Comparison of ENCODE assay signal across 8 mouse cellular contexts in the genomic region with DNA sequence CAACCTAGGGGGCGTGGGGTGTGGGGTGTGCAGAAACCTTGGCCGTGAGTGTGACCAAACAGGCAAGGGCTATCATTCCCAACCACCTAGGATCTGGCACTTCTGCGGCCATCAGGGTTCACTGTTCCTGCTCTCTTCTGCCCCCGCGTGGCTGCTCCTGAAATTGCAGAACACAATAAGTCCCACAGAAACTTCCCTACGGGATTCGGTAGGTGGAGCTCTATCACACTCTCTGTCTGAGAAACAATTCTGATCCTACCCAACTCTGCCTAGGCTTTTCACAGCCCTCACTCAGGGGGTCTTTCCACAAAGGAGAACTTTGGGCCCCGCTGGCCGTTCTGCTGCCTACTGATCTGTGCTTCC. TPM values are rescaled to one million over a fixed set of nuclear protein-coding genes. Genes with fewer than 3 reads are reported as not detected.
DNase-seq lines count a peak whose midpoint lies in the region; ATAC-seq and TF ChIP-seq lines count a peak whose summit lies in the region.

No protein-coding gene starts in this region.

- H3K9me3 ChIP-seq in neural tube, embryonic 15.5 days (replicated peaks), result no peaks in the 10 kb centered on the region
- no peaks in the 10 kb centered on the region for H3K9me3 ChIP-seq in stomach, postnatal 0 days (ENCODE audit: control insufficient read depth, low read length)

- TF ChIP-seq CTCF in stomach, postnatal 0 days (IDR thresholded peaks at IDR 0.05; ENCODE audit: low read depth), result peak; percentile 94

- no peaks in the 10 kb centered on the region for H3K36me3 ChIP-seq in neural tube, embryonic 15.5 days
- no peaks in the 10 kb centered on the region for H3K36me3 ChIP-seq in stomach, postnatal 0 days (ENCODE audit: control insufficient read depth, insufficient read depth, low read length)

- intact Hi-C loops in left cerebral cortex, postnatal 36 days (cut with DNase I), result loop anchor here (2.0 kb wide), 3 partner anchors 49 to 215 kb away; no protein-coding TSS in a partner anchor

- no peak overlapping the region for H3K27ac ChIP-seq in neural tube, embryonic 15.5 days (replicated peaks)
- no peak overlapping the region for H3K27ac ChIP-seq in stomach, postnatal 0 days (replicated peaks)

- no peak overlapping the region for H3K4me3 ChIP-seq in neural tube, embryonic 15.5 days (replicated peaks)
- H3K4me3 ChIP-seq in stomach, postnatal 0 days (ENCODE audit: low read depth, low read length), result no peak overlapping the region

- H3K4me2 ChIP-seq in neural tube, embryonic 15.5 days, result no peak overlapping the region
- H3K4me2 ChIP-seq in stomach, postnatal 0 days (replicated peaks; ENCODE audit: low read depth), result no peak overlapping the region

- WGBS in neural tube, embryonic 15.5 days, result 4% methylated on average over 9 of the region's 9 CpGs
- 11% methylated on average over 9 of the region's 9 CpGs for WGBS in stomach, postnatal 0 days

- no peak for ATAC-seq in neural tube, embryonic 15.5 days (ENCODE audit: low FRiP score)
- ATAC-seq in monocyte, adult 5-6 weeks (replicated peaks; ENCODE audit: insufficient number of reproducible peaks, low FRiP score, low TSS enrichment, poor library complexity, severe bottlenecking), result peak; percentile 82
- ATAC-seq in stomach, postnatal 0 days (ENCODE audit: low FRiP score, low TSS enrichment), result no peak; the same call in 1 of the 2 replicates

- TF ChIP-seq EP300 in stomach, postnatal 0 days (optimal IDR thresholded peaks at IDR 0.05), result no peak

- DNase-seq in neural tube, embryonic 10.5 days (ENCODE audit: extremely low spot score, low spot score), result peak; percentile 86
- DNase-seq in cerebellum, postnatal 14 days, result peak; percentile 96 to 97
- peak; percentile 89 for DNase-seq in frontal cortex, postnatal 36 days (ENCODE audit: low spot score in 2 of 2)
- DNase-seq in kidney, adult 11 months, result peak; percentile 69
- peak; percentile 78 to 82 for DNase-seq in left cerebral cortex, postnatal 36 days (ENCODE audit: low spot score in 2 of 2)
- peak; percentile 68 for DNase-seq in stomach, postnatal 0 days (ENCODE audit: low spot score)

- no peaks in the 10 kb centered on the region; the same call in 1 of the 2 replicates for H3K4me1 ChIP-seq in neural tube, embryonic 15.5 days
- no peaks in the 10 kb centered on the region for H3K4me1 ChIP-seq in stomach, postnatal 0 days (replicated peaks; ENCODE audit: control insufficient read depth, insufficient read depth)

- H3K27me3 ChIP-seq in neural tube, embryonic 15.5 days (replicated peaks), result no peaks in the 10 kb centered on the region
- no peaks in the 10 kb centered on the region for H3K27me3 ChIP-seq in stomach, postnatal 0 days (ENCODE audit: control insufficient read depth, insufficient read depth, low read length)

- H3K9ac ChIP-seq in neural tube, embryonic 15.5 days (replicated peaks), result no peak overlapping the region
- no peak overlapping the region for H3K9ac ChIP-seq in stomach, postnatal 0 days (ENCODE audit: low read length)

RNA-seq across cellular contexts. Expression of a gene that starts 8.1 kb away (rescaled TPM):
- 16.0 and 16.9 TPM in 2 replicates for polyA plus RNA-seq in neural tube, embryonic 15.5 days (2015; fragmentation: Nextera tagmentation; extraction: Ambion mirVana)
- 1 to 10 TPM; 7.8 to 8.3 TPM for total RNA-seq in left cerebral cortex, postnatal 36 days (2021)
- 0.75 TPM in 1 of 3 replicates, not detected in the others for total RNA-seq in monocyte, adult 5-6 weeks (2017)
- 12.2 and 14.1 TPM in 2 replicates for polyA plus RNA-seq in stomach, postnatal 0 days (2015; fragmentation: Nextera tagmentation; extraction: Ambion mirVana)

RNA-seq across cellular contexts. Expression of a gene that starts 46.5 kb away (rescaled TPM):
- 2.2 and 4.8 TPM in 2 replicates for polyA plus RNA-seq in neural tube, embryonic 15.5 days (2015; fragmentation: Nextera tagmentation; extraction: Ambion mirVana)
- total RNA-seq in left cerebral cortex, postnatal 36 days (2021), result 1 to 10 TPM; 1.6 to 2.9 TPM
- total RNA-seq in monocyte, adult 5-6 weeks (2017), result 0.75 to 2.8 TPM (median 1.8 TPM) in 3 replicates
- polyA plus RNA-seq in stomach, postnatal 0 days (2015; fragmentation: Nextera tagmentation; extraction: Ambion mirVana), result 2.6 and 2.8 TPM in 2 replicates
